Mouse (Mus musculus) stomach, embryonic 14.5 days (tissue): Measurements from ENCODE around the gene Man2b1. TPM values are rescaled to one million over a fixed set of nuclear protein-coding genes. Genes with fewer than 3 reads are reported as not detected.

Source experiments
- ATAC-seq: fragments of 200-750 bp; cut with Nextera tagmentation; 2 replicates; pipeline ENCODE4 v1.8.0; 2017; ENCODE audit warnings: low read depth, moderate TSS enrichment; ENCODE audit not compliant: insufficient number of reproducible peaks, insufficient read depth, low FRiP score
- H3K27ac ChIP-seq: fragments of 300-500 bp; sonication (generic); 2 replicates; pipeline ENCODE4 v1.5.1; 2014; ENCODE audit warnings: mild to moderate bottlenecking, low read length, moderate library complexity, mixed read lengths
- H3K27me3 ChIP-seq: fragments of 300-500 bp; sonication (generic); 2 replicates; pipeline ENCODE4 v1.6.1; 2014; ENCODE audit warnings: low read length, control low read depth, mixed read lengths; ENCODE audit not compliant: control insufficient read depth, insufficient read depth
- H3K36me3 ChIP-seq: fragments of 300-500 bp; sonication (generic); 2 replicates; pipeline ENCODE4 v1.6.1; 2014; ENCODE audit warnings: mild to moderate bottlenecking, control low read depth, low read length, moderate library complexity, mixed read lengths; ENCODE audit not compliant: control insufficient read depth, insufficient read depth
- H3K4me1 ChIP-seq: fragments of 300-500 bp; sonication (generic); 2 replicates; pipeline ENCODE4 v1.6.1; 2014; ENCODE audit warnings: low read length, control low read depth, mixed read lengths; ENCODE audit not compliant: control insufficient read depth, insufficient read depth
- H3K4me2 ChIP-seq: fragments of 300-500 bp; sonication (generic); replicated peaks from 2 replicates; pipeline ENCODE4 v1.6.1; 2014; ENCODE audit warnings: low read depth, low read length, control low read depth
- H3K4me3 ChIP-seq: fragments of 300-500 bp; sonication (generic); 2 replicates; pipeline ENCODE4 v1.5.1; 2014; ENCODE audit warnings: low read depth, low read length, control low read depth
- H3K9ac ChIP-seq: fragments of 300-500 bp; sonication (generic); replicated peaks from 2 replicates; pipeline ENCODE4 v1.6.1; 2014; ENCODE audit warnings: low read depth, mild to moderate bottlenecking, control low read depth, low read length, moderate library complexity, mixed read lengths
- H3K9me3 ChIP-seq: fragments of 300-500 bp; sonication (generic); 2 replicates; pipeline ENCODE4 v1.6.1; 2016; ENCODE audit warnings: low read depth, low read length, control low read depth; ENCODE audit not compliant: control insufficient read depth
- WGBS: fragments of 180-500 bp; shearing (Covaris S2); extraction: QIAGEN DNeasy Blood & Tissue Kit; methylation state at CpG from one replicate; pipeline ENCODE4 v1.1.7; 2014; 5-methylcytosine and 5-hydroxymethylcytosine counted together
- polyA plus RNA-seq: library from polyadenylated mRNA; unstranded; fragments of >200 nt; fragmentation: Nextera tagmentation; extraction: Ambion mirVana; gene quantifications from 2 replicates; pipeline ENCODE4 v1.2.1, GENCODE M21; 2014

Gene Man2b1
- polyA plus RNA-seq, 1 experiment from 2014 or later = 41.5 TPM

- no peak overlapping the region for H3K9ac ChIP-seq
- H3K4me3 ChIP-seq = peak overlapping the region; percentile 97
- peak overlapping the region; percentile 98; the same call in 1 of the 2 replicates for H3K27ac ChIP-seq
- no peak for ATAC-seq
- WGBS = 74% methylated on average over 5 of the region's 5 CpGs
- H3K9me3 ChIP-seq = no peaks in the 10 kb centered on the region
- H3K27me3 ChIP-seq = no peaks in the 10 kb centered on the region
- H3K36me3 ChIP-seq = peaks cover 30% of the 10 kb centered on the region
- H3K4me2 ChIP-seq = peak overlapping the region; percentile 67
- peaks cover 4% of the 10 kb centered on the region; the same call in 1 of the 2 replicates for H3K4me1 ChIP-seq
Observed at GRCm38 (mm10) chr8:85071041-85071440, 12.0 kb upstream of the Man2b1 start.

GRCm38 (mm10) chr8:85071514-85072281 is 11.4 kb upstream of the Man2b1 start, which contains the start of gene Dhps:
Dhps (plus strand) TSS chr8:85071757.
- H3K4me1 ChIP-seq = peaks cover 4% of the 10 kb centered on the region; the same call in 1 of the 2 replicates
- no peaks in the 10 kb centered on the region for H3K27me3 ChIP-seq
- peak within 1 kb of the TSS; percentile 97 for H3K4me3 ChIP-seq
- H3K9ac ChIP-seq = peak within 1 kb of the TSS; percentile 85
- peak within 1 kb of the TSS; percentile 98 for H3K27ac ChIP-seq
- no peaks in the 10 kb centered on the region for H3K9me3 ChIP-seq
- peak within 1 kb of the TSS; percentile 67 for H3K4me2 ChIP-seq
- under 1% methylated on average over 68 of the region's 68 CpGs for WGBS
- peak; percentile 91 for ATAC-seq
- H3K36me3 ChIP-seq = peaks cover 33% of the 10 kb centered on the region

- Histone ChIP-seq H3K27me3 (no peaks in the 10 kb centered on the region), H3K9me3 (no peaks in the 10 kb centered on the region), H3K36me3 (peaks cover 34% of the 10 kb centered on the region), H3K9ac (peak overlapping the region; percentile 85; the same call in 1 of the 2 replicates), H3K27ac (peak overlapping the region; percentile 98; the same call in 1 of the 2 replicates), H3K4me3 (peak overlapping the region; percentile 97), H3K4me2 (peak overlapping the region; percentile 67), H3K4me1 (peaks cover 4% of the 10 kb centered on the region; the same call in 1 of the 2 replicates)
- WGBS = 40% methylated on average over 9 of the region's 9 CpGs
- 0 out of 2 replicates have a peak, but pooled peaks have one; percentile 2 for ATAC-seq
Observed at GRCm38 (mm10) chr8:85072364-85072929, 10.6 kb upstream of the Man2b1 start.

- Histone ChIP-seq H3K27me3 (no peaks in the 10 kb centered on the region), H3K36me3 (peaks cover 34% of the 10 kb centered on the region), H3K9ac (no peak overlapping the region), H3K4me2 (no peak overlapping the region), H3K27ac (no peak overlapping the region), H3K4me3 (no peak overlapping the region), H3K4me1 (peaks cover 4% of the 10 kb centered on the region; the same call in 1 of the 2 replicates), H3K9me3 (no peaks in the 10 kb centered on the region)
- no peak for ATAC-seq
- WGBS = 93% methylated on average over 15 of the region's 15 CpGs
Observed at GRCm38 (mm10) chr8:85073041-85073612, 9.9 kb upstream of the Man2b1 start.

- WGBS = 82% methylated on average over 10 of the region's 10 CpGs
- no peak for ATAC-seq
- H3K36me3 ChIP-seq = peaks cover 42% of the 10 kb centered on the region
Observed at GRCm38 (mm10) chr8:85074167-85074566, 8.9 kb upstream of the Man2b1 start.

GRCm38 (mm10) chr8:85074617-85075016 is 8.5 kb upstream of the Man2b1 start:
- H3K4me2 ChIP-seq = no peak overlapping the region
- no peak overlapping the region for H3K4me3 ChIP-seq
- H3K27me3 ChIP-seq = no peaks in the 10 kb centered on the region
- H3K36me3 ChIP-seq = peaks cover 42% of the 10 kb centered on the region
- peaks cover 6% of the 10 kb centered on the region; the same call in 1 of the 2 replicates for H3K4me1 ChIP-seq
- no peak for ATAC-seq
- no peak overlapping the region for H3K9ac ChIP-seq
- 88% methylated on average over 10 of the region's 10 CpGs for WGBS
- no peak overlapping the region for H3K27ac ChIP-seq
- no peaks in the 10 kb centered on the region for H3K9me3 ChIP-seq

More at GRCm38 (mm10) chr8:85074167-85074566, 8.9 kb upstream of the Man2b1 start:
- Histone ChIP-seq H3K27me3 (no peaks in the 10 kb centered on the region), H3K4me2 (no peak overlapping the region), H3K4me1 (peaks cover 4% of the 10 kb centered on the region; the same call in 1 of the 2 replicates), H3K27ac (no peak overlapping the region), H3K9me3 (no peaks in the 10 kb centered on the region), H3K9ac (no peak overlapping the region), H3K4me3 (no peak overlapping the region)

- WGBS = 79% methylated on average over 9 of the region's 9 CpGs
- no peak overlapping the region for H3K9ac ChIP-seq
- H3K27ac ChIP-seq = no peak overlapping the region
- no peaks in the 10 kb centered on the region for H3K9me3 ChIP-seq
- ATAC-seq = no peak
- peaks cover 42% of the 10 kb centered on the region for H3K36me3 ChIP-seq
- no peaks in the 10 kb centered on the region for H3K27me3 ChIP-seq
- H3K4me3 ChIP-seq = no peak overlapping the region
- H3K4me2 ChIP-seq = no peak overlapping the region
- H3K4me1 ChIP-seq = peaks cover 9% of the 10 kb centered on the region; the same call in 1 of the 2 replicates
Observed at GRCm38 (mm10) chr8:85076001-85076400, 7.1 kb upstream of the Man2b1 start.

GRCm38 (mm10) chr8:85076993-85077392 is 6.1 kb upstream of the Man2b1 start:
- no peak overlapping the region for H3K4me2 ChIP-seq
- no peak overlapping the region for H3K9ac ChIP-seq
- 0 out of 2 replicates have a peak, but pooled peaks have one; percentile 35 for ATAC-seq
- H3K27ac ChIP-seq = no peak overlapping the region
- H3K4me3 ChIP-seq = no peak overlapping the region
- 0% methylated on average over 2 of the region's 2 CpGs for WGBS
- H3K36me3 ChIP-seq = peaks cover 42% of the 10 kb centered on the region
- no peaks in the 10 kb centered on the region for H3K9me3 ChIP-seq
- peaks cover 13% of the 10 kb centered on the region for H3K4me1 ChIP-seq
- no peaks in the 10 kb centered on the region for H3K27me3 ChIP-seq
